Mouse (Mus musculus): ENCODE data around the gene Cln6. TPM values are rescaled to one million over a fixed set of nuclear protein-coding genes. Genes with fewer than 3 reads are reported as not detected.

The Cln6 gene
- total and polyA plus RNA-seq, 2 experiments: 1.2 to 9.1 TPM

- no peak for DNase-seq (ENCODE audit: extremely low read depth, low read depth, low spot score)
- no peaks in the 10 kb centered on the region for H3K36me3 ChIP-seq (ENCODE audit: control insufficient read depth, insufficient read depth, low read length)
- H3K4me3 ChIP-seq (ENCODE audit: insufficient read depth, low read depth, low read length): no peak overlapping the region
- 0 out of 2 replicates have a peak, but pooled peaks cover 1% of the 10 kb centered on the region for H3K4me1 ChIP-seq (ENCODE audit: control insufficient read depth, insufficient read depth, low read length)
- H3K9ac ChIP-seq (ENCODE audit: low read depth, low read length): no peak overlapping the region
- no peaks in the 10 kb centered on the region for H3K79me2 ChIP-seq (ENCODE audit: control insufficient read depth, insufficient read depth, low read length)
- TF ChIP-seq POLR2A (IDR thresholded peaks at IDR 0.05; ENCODE audit: extremely low read depth, insufficient read depth, low read length) (no peak), CTCF (IDR thresholded peaks at IDR 0.05; ENCODE audit: low read depth, low read length) (no peak)
- H3K27ac ChIP-seq (replicated peaks; ENCODE audit: insufficient read depth, low read depth, low read length): no peak overlapping the region
- no peaks in the 10 kb centered on the region for H3K27me3 ChIP-seq (ENCODE audit: control insufficient read depth, insufficient read depth, low read length)
- 42% methylated on average over 7 of the region's 7 CpGs for WGBS
These were observed 12.1 kb upstream of the Cln6 start for GRCm38 (mm10) chr9:62826456-62826855.

GRCm38 (mm10) chr9:62827939-62828652 is 10.5 kb upstream of the Cln6 start:
- H3K4me3 ChIP-seq (ENCODE audit: insufficient read depth, low read depth, low read length): no peak overlapping the region
- H3K4me1 ChIP-seq (ENCODE audit: control insufficient read depth, insufficient read depth, low read length): 0 out of 2 replicates have a peak, but pooled peaks cover 1% of the 10 kb centered on the region
- H3K9ac ChIP-seq (ENCODE audit: low read depth, low read length): no peak overlapping the region
- no peaks in the 10 kb centered on the region for H3K27me3 ChIP-seq (ENCODE audit: control insufficient read depth, insufficient read depth, low read length)
- no peaks in the 10 kb centered on the region for H3K79me2 ChIP-seq (ENCODE audit: control insufficient read depth, insufficient read depth, low read length)
- peak; percentile 37 for DNase-seq (ENCODE audit: extremely low read depth, low read depth, low spot score)
- H3K36me3 ChIP-seq (ENCODE audit: control insufficient read depth, insufficient read depth, low read length): no peaks in the 10 kb centered on the region
- no peak overlapping the region for H3K27ac ChIP-seq (replicated peaks; ENCODE audit: insufficient read depth, low read depth, low read length)
- TF ChIP-seq CTCF (IDR thresholded peaks at IDR 0.05; ENCODE audit: low read depth, low read length) (no peak), POLR2A (IDR thresholded peaks at IDR 0.05; ENCODE audit: extremely low read depth, insufficient read depth, low read length) (no peak)
- 8% methylated on average over 24 of the region's 24 CpGs for WGBS

DNA sequence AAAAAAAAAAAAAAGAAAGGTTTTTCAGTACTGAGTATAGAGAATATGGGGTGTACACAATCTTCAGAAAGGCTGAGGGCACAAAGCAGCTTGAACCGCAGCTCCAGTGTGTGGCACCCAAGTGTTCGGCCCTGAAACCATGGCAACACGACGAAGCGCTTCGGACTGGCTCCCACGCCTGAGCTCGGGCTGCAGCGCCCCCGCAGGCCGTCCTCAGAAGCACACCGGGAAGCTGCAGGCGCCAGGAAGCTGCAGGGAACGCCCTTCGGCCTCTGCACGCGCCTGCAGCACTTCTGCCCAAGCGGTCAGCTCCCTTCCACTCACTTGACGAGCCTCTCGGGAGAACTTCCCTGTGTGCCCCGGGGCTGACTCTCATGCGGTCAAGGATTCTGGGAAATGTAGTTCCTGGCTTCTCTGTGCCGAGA is 9.9 kb upstream of the Cln6 start:
- under 1% methylated on average over 23 of the region's 23 CpGs for WGBS
- H3K9ac ChIP-seq (ENCODE audit: low read depth, low read length): no peak overlapping the region
- TF ChIP-seq CTCF (IDR thresholded peaks at IDR 0.05; ENCODE audit: low read depth, low read length): peak; percentile 94
- TF ChIP-seq POLR2A (IDR thresholded peaks at IDR 0.05; ENCODE audit: extremely low read depth, insufficient read depth, low read length): no peak
- 0 out of 2 replicates have a peak, but pooled peaks cover 1% of the 10 kb centered on the region for H3K4me1 ChIP-seq (ENCODE audit: control insufficient read depth, insufficient read depth, low read length)
- no peak overlapping the region for H3K4me3 ChIP-seq (ENCODE audit: insufficient read depth, low read depth, low read length)
- H3K79me2 ChIP-seq (ENCODE audit: control insufficient read depth, insufficient read depth, low read length): no peaks in the 10 kb centered on the region
- no peaks in the 10 kb centered on the region for H3K36me3 ChIP-seq (ENCODE audit: control insufficient read depth, insufficient read depth, low read length)
- H3K27ac ChIP-seq (replicated peaks; ENCODE audit: insufficient read depth, low read depth, low read length): no peak overlapping the region
- peak; percentile 93 for DNase-seq (ENCODE audit: extremely low read depth, low read depth, low spot score)
- H3K27me3 ChIP-seq (ENCODE audit: control insufficient read depth, insufficient read depth, low read length): no peaks in the 10 kb centered on the region

DNA sequence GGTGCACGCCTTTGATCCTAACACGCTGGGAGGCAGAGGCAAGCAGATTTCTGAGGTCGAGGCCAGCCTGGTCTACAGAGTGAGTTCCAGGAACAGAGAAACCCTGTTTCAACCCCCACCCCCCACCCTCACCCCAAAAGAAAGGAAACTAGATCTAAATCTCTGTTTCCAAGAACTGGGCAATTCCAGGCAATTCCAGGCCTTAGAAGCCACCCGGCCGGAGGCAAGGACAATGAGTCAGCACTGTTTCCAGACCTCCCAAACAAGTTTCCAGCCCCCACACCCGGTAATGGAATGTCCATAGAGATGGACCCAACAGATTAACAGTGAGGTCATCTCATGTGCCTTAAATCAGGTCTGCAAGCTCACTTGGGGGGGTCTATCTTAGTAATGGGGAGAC is 8.7 kb upstream of the Cln6 start:
- no peak for DNase-seq (ENCODE audit: extremely low read depth, low read depth, low spot score)
- no peaks in the 10 kb centered on the region for H3K79me2 ChIP-seq (ENCODE audit: control insufficient read depth, insufficient read depth, low read length)
- H3K27ac ChIP-seq (replicated peaks; ENCODE audit: insufficient read depth, low read depth, low read length): no peak overlapping the region
- no peaks in the 10 kb centered on the region for H3K27me3 ChIP-seq (ENCODE audit: control insufficient read depth, insufficient read depth, low read length)
- WGBS: 83% methylated on average over 6 of the region's 6 CpGs
- H3K4me1 ChIP-seq (ENCODE audit: control insufficient read depth, insufficient read depth, low read length): 0 out of 2 replicates have a peak, but pooled peaks cover 1% of the 10 kb centered on the region
- no peak overlapping the region for H3K9ac ChIP-seq (ENCODE audit: low read depth, low read length)
- no peak overlapping the region for H3K4me3 ChIP-seq (ENCODE audit: insufficient read depth, low read depth, low read length)
- no peak for TF ChIP-seq POLR2A (IDR thresholded peaks at IDR 0.05; ENCODE audit: extremely low read depth, insufficient read depth, low read length)
- no peaks in the 10 kb centered on the region for H3K36me3 ChIP-seq (ENCODE audit: control insufficient read depth, insufficient read depth, low read length)

DNA sequence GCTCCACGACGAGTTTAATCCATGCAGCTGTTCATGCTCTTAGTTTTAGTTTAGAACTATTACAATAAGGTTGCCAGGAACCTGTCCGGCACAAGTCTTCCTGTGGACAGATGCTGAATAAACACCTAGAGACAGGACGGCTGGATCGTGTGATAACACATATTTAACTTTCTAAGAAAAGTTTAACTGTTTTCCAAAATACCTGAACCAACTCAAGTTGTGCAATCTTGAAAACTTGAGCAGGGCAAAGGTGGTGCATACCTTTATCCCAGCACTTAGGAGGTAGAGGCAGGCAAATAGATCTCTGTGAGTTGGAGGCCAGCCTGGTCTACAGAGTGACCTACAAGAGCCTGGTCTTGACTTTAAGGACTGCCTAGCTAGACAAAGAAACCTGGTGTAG is 3.7 kb upstream of the Cln6 start:
- DNase-seq (ENCODE audit: extremely low read depth, low read depth, low spot score): peak; percentile 51
- TF ChIP-seq POLR2A (IDR thresholded peaks at IDR 0.05; ENCODE audit: extremely low read depth, insufficient read depth, low read length) (no peak), CTCF (IDR thresholded peaks at IDR 0.05; ENCODE audit: low read depth, low read length) (no peak)
- Histone ChIP-seq H3K36me3 (ENCODE audit: control insufficient read depth, insufficient read depth, low read length) (no peaks in the 10 kb centered on the region), H3K27ac (replicated peaks; ENCODE audit: insufficient read depth, low read depth, low read length) (no peak overlapping the region), H3K9ac (ENCODE audit: low read depth, low read length) (no peak overlapping the region), H3K27me3 (ENCODE audit: control insufficient read depth, insufficient read depth, low read length) (no peaks in the 10 kb centered on the region), H3K4me3 (ENCODE audit: insufficient read depth, low read depth, low read length) (no peak overlapping the region), H3K4me1 (ENCODE audit: control insufficient read depth, insufficient read depth, low read length) (peaks cover 2% of the 10 kb centered on the region), H3K79me2 (ENCODE audit: control insufficient read depth, insufficient read depth, low read length) (no peaks in the 10 kb centered on the region)
- WGBS: 28% methylated on average over 5 of the region's 5 CpGs

All from liver, adult 2 months (tissue).